Mouse (Mus musculus): Measurements from ENCODE around the gene Pramef20.
A peak's percentile ranks its signal among the peaks of the same experiment; 100 is the strongest.
"Not testable (repeated sequence)": the region's sequence is repeated elsewhere in the genome, so short reads cannot be mapped to it uniquely, and the experiment has no call there.

Pramef20 gene

GRCm38 (mm10) chr4:144377911-144378310 lies at the start of gene Pramef20:
Gene Pramef20, minus strand, starts transcription at chr4:144377933.
- no peak for DNase-seq

DNA sequence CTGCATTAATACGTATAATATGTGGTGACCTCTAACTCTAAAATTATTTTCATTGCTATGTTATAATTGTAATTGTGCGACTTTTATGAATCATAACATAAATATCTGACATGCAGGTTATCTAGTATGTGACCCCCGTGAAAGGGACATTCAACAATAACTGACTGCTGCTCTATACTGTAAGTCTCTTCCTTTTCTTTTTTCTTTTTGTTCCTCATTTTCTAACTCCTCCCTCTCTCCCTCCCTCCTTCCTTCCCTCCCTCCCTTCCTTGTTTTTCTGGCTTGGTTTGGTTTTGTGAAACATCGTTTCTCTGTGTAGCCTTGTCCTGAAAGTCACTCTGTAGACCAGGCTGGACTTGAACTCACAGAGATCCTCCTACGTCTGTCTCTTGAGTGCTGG lies 46.9 kb upstream of the Pramef20 start:
- no peak for DNase-seq

DNA sequence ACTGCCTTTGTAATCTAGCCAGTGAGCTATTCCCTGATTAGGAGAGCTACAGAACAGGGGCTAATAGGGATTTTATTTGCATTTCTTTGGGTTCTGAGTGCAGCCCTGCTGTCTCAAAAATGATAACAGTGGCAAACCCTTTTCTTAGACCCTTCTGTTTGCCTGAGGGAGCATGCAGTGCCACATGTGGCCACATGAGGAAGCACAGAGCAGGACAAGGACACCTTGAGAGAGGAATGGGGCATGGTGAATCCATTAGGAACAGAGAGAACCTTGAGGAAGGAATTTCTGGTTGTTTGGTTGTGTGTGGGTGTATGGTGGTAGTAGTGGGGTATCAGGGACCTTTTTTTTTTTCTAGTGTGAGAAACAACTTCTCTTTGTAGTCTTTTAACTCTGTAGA lies 42.9 kb upstream of the Pramef20 start:
- DNase-seq: no peak

DNA sequence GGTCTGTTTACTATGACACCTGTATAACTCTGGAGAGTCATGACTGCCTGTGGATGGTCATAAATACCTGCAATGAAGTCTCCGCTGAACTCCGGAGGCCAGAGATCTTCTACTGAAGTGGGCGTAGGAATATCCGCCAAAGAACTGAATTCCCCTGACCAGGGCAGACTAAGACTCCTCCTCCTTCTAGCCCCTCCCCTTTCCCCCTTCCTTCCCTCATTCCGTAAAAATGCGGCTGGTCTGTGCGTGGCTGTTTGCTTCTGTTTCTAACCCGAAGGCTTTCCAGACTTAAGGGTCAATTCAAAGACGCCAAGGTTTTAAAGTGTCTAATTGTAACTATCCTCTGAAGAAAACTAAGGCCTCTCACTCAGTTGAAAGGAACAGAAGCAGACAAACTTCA lies 30.6 kb upstream of the Pramef20 start, which contains the start of gene Pramef12:
Gene Pramef12 (minus strand): TSS at position 175 of the 400 bp plus-strand sequence.
- no peak for DNase-seq

DNA sequence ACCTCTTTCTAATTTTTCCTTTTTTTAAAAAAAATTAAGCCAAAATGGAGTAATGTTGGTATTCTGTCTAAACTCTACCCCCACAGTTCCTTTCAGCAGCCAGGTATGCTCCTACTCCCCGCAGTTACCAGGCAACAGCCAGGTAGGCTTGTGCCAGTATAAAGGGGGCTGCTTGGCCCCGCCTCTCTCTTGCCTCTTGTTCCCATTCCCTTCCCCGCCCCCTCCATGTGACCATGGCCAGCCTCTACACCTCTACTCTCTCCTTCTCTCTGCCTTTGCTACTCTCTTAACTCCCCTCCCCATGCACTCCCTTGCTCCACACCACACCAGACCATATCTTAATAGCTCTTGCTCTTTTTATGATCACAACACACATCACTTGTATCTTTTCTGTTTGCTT lies 28.5 kb upstream of the Pramef20 start:
- no peak for DNase-seq

DNA sequence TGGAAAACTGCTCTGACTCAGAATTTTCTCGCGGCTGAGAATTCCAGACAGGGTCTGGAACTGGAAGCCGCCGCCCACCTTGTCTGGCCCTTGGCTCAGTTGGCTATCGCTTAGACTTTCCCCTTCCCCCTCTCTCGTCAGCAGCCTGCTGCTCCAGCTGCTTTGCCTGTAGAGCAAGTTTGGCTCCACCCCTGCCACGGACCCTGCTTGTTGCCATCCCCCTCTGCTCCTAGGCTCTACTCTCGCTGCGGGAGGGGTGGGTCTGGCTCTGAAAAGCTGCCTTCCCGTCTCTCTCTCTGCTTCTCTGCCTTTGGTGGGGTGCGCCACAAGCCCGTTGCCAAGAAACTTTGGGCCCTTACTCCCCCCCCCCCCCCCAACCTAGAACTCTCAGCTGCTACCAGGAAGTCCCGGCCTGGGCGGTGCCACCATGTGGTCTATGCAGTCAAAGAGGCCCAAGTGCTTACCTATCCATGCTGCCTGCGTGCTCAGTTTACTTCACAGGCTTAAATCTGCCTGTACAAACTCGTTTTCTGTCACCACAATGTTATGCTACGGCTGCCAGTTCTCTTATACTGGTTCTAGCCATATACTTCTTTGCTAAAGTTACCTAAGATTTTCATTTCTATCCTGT lies 26.8 kb upstream of the Pramef20 start:
- peak; percentile 60 for DNase-seq

DNA sequence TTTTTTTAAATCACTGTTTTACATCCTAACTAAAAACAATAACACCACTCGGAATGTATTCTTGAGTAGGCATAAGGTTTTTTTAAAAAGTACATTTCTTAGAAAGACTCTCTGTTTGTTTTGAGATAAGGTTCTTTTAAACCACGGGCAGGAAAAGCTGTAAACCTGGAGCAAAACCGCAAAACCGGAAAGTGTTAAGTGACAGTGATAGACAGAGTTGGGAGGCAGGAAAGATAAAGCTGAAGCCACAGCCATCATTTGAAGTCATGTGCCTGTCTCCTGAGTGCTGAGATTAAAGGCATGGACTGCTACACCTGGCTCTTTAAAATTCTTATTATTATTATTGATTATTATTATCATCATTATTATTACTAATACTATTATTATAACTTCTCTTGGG lies 25.0 kb upstream of the Pramef20 start:
- DNase-seq: no peak

GRCm38 (mm10) chr4:144396316-144396715 lies 18.6 kb upstream of the Pramef20 start:
- no peak for DNase-seq

DNA sequence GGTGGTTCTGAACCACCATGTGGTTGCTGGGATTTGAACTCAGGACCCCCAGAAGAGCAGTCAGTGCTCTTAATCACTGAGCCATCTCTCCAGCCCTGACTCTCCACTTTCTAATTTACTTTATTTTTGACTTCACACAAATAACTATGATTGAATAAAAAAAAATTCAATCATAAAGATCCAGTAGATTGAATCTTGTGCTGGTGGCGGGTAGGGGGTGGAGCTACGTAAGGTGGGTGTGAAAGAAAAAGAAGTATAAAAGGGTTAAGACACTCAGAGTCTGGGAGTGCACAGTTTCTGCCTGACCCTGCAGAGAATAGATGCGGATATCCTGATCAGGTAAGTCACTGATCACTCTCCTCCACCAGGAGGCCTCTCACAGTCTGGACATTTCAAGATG lies 20.1 kb downstream of the Pramef20 start, which contains the start of gene Gm13119:
Gene Gm13119 (plus strand): TSS at position 301 of the 400 bp plus-strand sequence.
- not testable (repeated sequence) for DNase-seq

DNA sequence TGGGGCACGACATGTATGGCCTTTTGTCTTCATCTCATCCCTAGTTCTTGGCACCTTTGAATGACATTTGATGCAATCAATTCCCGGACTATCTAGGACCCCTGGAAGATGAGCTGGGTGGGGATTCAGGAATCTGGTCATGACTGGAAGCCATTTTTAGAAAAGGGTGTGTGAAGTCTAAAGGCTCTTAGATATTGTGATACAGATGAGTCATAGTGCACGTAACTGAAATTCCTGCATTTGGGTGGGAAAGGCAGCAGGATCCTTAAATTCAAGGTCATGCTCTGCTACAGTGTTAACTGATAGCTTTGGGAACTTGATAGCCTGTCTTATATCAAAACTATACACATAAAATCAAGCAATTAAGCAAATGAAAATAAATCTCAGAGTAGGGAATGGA lies 41.9 kb downstream of the Pramef20 start:
- DNase-seq: not testable (repeated sequence)

DNA sequence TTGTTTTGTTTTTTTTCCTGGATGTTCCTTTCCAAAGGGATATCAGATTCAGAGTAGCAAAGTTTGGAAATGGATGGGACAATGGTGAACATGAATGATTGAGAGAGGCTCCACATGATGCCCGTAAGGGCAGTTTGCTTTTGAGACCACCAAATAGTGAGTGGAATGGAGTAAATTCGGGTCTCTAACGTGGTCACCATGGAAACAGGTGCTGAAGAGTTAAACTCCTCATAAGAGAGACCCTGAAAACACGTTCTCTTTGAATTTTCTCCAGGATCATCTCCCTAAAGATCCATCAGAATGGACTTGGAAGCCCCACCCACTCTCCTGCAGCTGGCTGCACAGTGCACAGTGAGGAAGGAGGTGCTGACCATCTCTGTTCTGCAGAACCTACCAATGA lies 47.8 kb downstream of the Pramef20 start, which contains the start of gene Gm13128:
Gene Gm13128 (plus strand): TSS at position 301 of the 400 bp plus-strand sequence.
- DNase-seq: not testable (repeated sequence)

Data from kidney, postnatal 10 days (tissue).